Mouse (Mus musculus): ENCODE measurements at regions not wholly inside any gene's neighbourhood (a gene's known extent, or its start where the extent isn't known, plus 50 kb on each side); places are given as distances from the start of the nearest gene placed in this dataset.

DNA sequence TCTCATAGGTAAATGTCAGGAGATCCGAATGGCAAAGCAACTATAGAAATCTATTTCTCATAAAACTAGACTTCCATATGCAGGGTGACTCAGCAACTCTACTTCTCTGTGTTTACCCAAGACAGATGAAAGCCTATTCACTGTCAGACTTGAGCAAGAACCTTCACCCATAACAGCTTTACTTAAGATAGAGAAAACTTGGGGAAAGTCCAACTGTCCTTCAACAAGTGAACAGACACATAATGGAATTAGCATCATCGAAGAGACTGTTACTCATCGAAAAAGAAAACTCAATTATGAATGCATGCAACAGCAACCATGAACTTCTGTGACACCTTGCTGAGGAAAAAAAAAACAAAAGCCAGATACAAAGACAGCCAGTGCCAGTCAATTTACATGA, 271.0 kb upstream of the Cdh5 start:
- TF ChIP-seq CEBPB (IDR thresholded peaks at IDR 0.05; ENCODE audit: insufficient read depth, poor library complexity, severe bottlenecking) (0 out of 2 replicates have a peak, but pooled peaks have one; percentile 25), REST (IDR thresholded peaks at IDR 0.05; ENCODE audit: insufficient read depth, insufficient read length) (no peak)
- H3ac ChIP-seq (ENCODE audit: control insufficient read depth, insufficient read length) = no peak overlapping the region
- H3K36me3 ChIP-seq (ENCODE audit: control insufficient read depth, insufficient read depth) = no peaks in the 10 kb centered on the region
- H3K4me3 ChIP-seq = no peak overlapping the region
- H3K79me2 ChIP-seq (ENCODE audit: control insufficient read depth, insufficient read depth) = no peaks in the 10 kb centered on the region
- H3K4me2 ChIP-seq (ENCODE audit: low read depth) = no peak overlapping the region
- no peaks in the 10 kb centered on the region for H3K27me3 ChIP-seq (ENCODE audit: control insufficient read depth, insufficient read depth, insufficient read length)

DNA sequence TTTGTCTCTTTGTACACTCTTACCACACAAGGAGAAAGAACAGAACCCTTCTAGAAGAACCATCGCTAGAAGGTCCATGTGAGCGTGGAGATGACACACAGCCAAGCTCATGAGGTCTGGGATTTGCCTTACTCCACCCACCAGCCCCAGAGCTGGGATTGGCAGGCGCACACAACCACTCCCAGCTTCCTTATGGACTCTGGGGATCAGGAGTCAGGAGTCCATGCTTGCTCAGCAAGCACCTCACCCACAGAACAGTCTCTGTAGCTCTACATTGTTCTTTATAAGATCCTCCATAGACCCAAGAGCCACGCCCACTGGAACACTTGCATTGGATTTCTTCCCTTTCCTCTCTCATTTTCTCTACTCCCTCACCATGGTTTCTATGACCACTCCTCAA, 261.4 kb upstream of the Cdh5 start:
- no peak for TF ChIP-seq USF1 (IDR thresholded peaks at IDR 0.05; ENCODE audit: low read depth)
- no peak for TF ChIP-seq MYOG (IDR thresholded peaks at IDR 0.05; ENCODE audit: control insufficient read depth in 1 of 3, insufficient read depth in 1 of 3, insufficient read length in 2 of 3, low read depth in 2 of 3)
- Histone ChIP-seq H3K27me3 (ENCODE audit: control insufficient read depth, insufficient read depth, insufficient read length) (no peaks in the 10 kb centered on the region), H3ac (ENCODE audit: control insufficient read depth, insufficient read length) (no peak overlapping the region), H3K36me3 (ENCODE audit: control insufficient read depth, insufficient read depth) (no peaks in the 10 kb centered on the region), H3K4me3 (no peak overlapping the region), H3K4me2 (ENCODE audit: low read depth) (no peak overlapping the region), H3K79me2 (ENCODE audit: control insufficient read depth, insufficient read depth) (no peaks in the 10 kb centered on the region)

DNA sequence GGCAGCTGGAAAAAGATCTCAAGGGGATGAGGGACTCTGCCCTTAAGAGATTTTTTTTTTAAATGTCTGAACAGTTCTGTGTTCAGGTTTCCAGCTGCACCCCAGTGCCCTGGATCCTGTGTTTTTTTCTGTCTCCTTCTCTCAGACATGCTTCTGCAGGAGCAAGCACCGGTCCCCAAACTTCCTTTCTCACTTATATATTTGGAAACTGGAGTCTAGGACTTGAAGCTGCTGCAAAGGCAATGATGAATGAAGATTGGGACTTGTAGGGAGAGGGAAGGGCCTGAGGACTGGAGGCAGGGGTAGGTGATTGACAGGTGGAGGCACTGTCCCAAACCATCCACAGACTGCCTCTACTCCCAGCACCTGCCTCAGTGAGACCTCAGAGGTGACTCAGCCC, 255.5 kb upstream of the Cdh5 start:
- H3K79me2 ChIP-seq (ENCODE audit: control insufficient read depth, insufficient read depth) = no peaks in the 10 kb centered on the region
- no peaks in the 10 kb centered on the region for H3K27me3 ChIP-seq (ENCODE audit: control insufficient read depth, insufficient read depth, insufficient read length)

DNA sequence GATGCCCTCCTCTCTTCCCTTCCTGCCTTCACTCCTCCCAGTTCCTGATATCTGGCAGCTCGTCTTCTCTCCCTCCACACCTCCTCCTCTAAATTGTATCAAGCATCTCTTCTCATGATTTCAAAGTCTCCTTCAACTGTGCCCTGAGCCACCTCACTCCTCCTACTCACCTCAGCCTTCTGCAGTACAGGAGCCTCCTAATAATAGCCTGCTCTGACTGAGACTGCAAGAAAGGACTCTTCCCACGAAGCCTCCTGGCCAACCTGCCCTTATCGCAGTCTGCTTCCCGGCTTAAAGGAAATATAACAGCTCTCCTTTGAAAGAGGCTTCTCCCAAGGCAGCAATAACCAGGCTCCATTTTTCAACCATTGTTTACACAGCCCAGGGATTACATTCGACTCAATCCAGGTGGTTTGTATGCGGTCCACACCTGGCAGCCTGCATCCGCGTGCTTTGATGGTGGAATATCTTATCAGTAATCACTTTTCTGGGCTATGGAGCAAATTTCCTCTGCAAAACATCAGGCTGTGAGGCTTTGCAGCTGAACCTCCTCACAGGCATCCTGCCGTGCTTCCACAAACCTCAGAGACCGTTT, 254.9 kb upstream of the Cdh5 start:
- TF ChIP-seq SRF (IDR thresholded peaks at IDR 0.05; ENCODE audit: control insufficient read depth, insufficient read length, low read depth) = no peak
- no peak overlapping the region for H3K4me2 ChIP-seq (ENCODE audit: low read depth)
- H3K27me3 ChIP-seq (ENCODE audit: control insufficient read depth, insufficient read depth, insufficient read length) = no peaks in the 10 kb centered on the region
- H3ac ChIP-seq (ENCODE audit: control insufficient read depth, insufficient read length) = no peak overlapping the region
- no peak overlapping the region for H3K4me3 ChIP-seq
- no peaks in the 10 kb centered on the region for H3K79me2 ChIP-seq (ENCODE audit: control insufficient read depth, insufficient read depth)
- H3K36me3 ChIP-seq (ENCODE audit: control insufficient read depth, insufficient read depth) = no peaks in the 10 kb centered on the region

More for the DNA sequence above, 255.5 kb upstream of the Cdh5 start:
- no peak for TF ChIP-seq POLR2AphosphoS2 (IDR thresholded peaks at IDR 0.05; ENCODE audit: insufficient read length, low read depth)
- Histone ChIP-seq H3K4me3 (no peak overlapping the region), H3ac (ENCODE audit: control insufficient read depth, insufficient read length) (no peak overlapping the region), H3K4me2 (ENCODE audit: low read depth) (no peak overlapping the region), H3K36me3 (ENCODE audit: control insufficient read depth, insufficient read depth) (no peaks in the 10 kb centered on the region)

DNA sequence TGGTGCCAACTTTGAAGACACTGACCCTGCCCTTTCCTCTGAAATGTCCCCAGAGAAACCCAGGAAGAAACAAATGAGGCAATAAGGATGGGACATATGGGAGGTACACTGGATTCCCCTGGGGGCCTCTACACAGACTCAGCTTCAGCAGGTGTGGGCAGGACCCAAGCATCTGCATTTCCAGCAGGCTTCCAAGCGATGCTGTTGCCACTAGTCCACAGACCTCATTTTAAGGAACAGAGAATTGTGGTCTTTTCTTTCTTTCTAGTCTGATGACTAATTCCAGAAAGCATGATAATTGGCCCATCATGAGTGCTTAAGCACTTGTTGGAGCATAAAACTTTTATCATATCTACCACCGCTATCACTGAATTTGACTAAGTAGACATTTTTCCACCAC, 251.6 kb upstream of the Cdh5 start:
- no peaks in the 10 kb centered on the region for H3K79me2 ChIP-seq (ENCODE audit: control insufficient read depth, insufficient read depth)
- H3K27me3 ChIP-seq (ENCODE audit: control insufficient read depth, insufficient read depth, insufficient read length) = no peaks in the 10 kb centered on the region
- TF ChIP-seq POLR2A (IDR thresholded peaks at IDR 0.05; ENCODE audit: insufficient read length, low read depth) (no peak), TCF12 (IDR thresholded peaks at IDR 0.05; ENCODE audit: insufficient read depth, poor library complexity, severe bottlenecking) (no peak), E2F4 (IDR thresholded peaks at IDR 0.05; ENCODE audit: insufficient read depth) (no peak), MAX (IDR thresholded peaks at IDR 0.05; ENCODE audit: low read depth) (no peak), MYOD1 (IDR thresholded peaks at IDR 0.05; ENCODE audit: control insufficient read depth in 1 of 3, insufficient read length in 2 of 3, low read depth in 2 of 3) (no peak), USF1 (IDR thresholded peaks at IDR 0.05; ENCODE audit: low read depth) (no peak), SRF (IDR thresholded peaks at IDR 0.05; ENCODE audit: control insufficient read depth, insufficient read length, low read depth) (no peak), CEBPB (IDR thresholded peaks at IDR 0.05; ENCODE audit: insufficient read depth, poor library complexity, severe bottlenecking) (no peak), POLR2AphosphoS2 (IDR thresholded peaks at IDR 0.05; ENCODE audit: insufficient read length, low read depth) (no peak), TCF3 (IDR thresholded peaks at IDR 0.05; ENCODE audit: insufficient read length, low read depth) (no peak), REST (IDR thresholded peaks at IDR 0.05; ENCODE audit: insufficient read depth, insufficient read length) (no peak), MYOG (IDR thresholded peaks at IDR 0.05; ENCODE audit: control insufficient read depth in 1 of 3, insufficient read depth in 1 of 3, insufficient read length in 2 of 3, low read depth in 2 of 3) (no peak)
- no peak overlapping the region for H3K4me2 ChIP-seq (ENCODE audit: low read depth)
- H3K4me3 ChIP-seq = no peak overlapping the region
- H3K36me3 ChIP-seq (ENCODE audit: control insufficient read depth, insufficient read depth) = no peaks in the 10 kb centered on the region
- H3ac ChIP-seq (ENCODE audit: control insufficient read depth, insufficient read length) = no peak overlapping the region

DNA sequence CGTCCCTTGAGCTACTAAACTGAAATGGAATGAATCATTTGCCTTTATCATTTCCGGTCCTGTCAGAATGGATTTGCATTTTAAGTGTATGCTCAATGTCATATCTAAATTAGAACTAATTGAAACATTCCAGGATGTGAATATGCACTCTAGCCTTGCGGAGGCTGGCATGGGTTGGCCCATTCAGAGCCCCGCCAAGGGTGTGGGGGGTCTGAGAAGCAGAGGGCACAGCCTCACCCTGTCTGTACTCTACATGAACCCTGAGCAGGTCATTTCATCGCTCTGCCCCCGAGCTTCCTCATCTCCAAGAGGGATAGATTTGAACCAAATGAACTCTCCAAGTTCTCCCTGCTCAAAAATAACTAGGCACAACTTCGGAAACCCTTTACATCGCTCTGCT, 250.1 kb upstream of the Cdh5 start:
- H3K4me2 ChIP-seq (ENCODE audit: low read depth) = no peak overlapping the region
- TF ChIP-seq TCF3 (IDR thresholded peaks at IDR 0.05; ENCODE audit: insufficient read length, low read depth) (no peak), SRF (IDR thresholded peaks at IDR 0.05; ENCODE audit: control insufficient read depth, insufficient read length, low read depth) (no peak), POLR2A (IDR thresholded peaks at IDR 0.05; ENCODE audit: insufficient read length, low read depth) (no peak), MYOD1 (IDR thresholded peaks at IDR 0.05; ENCODE audit: control insufficient read depth in 1 of 3, insufficient read length in 2 of 3, low read depth in 2 of 3) (no peak), REST (IDR thresholded peaks at IDR 0.05; ENCODE audit: insufficient read depth, insufficient read length) (no peak), TCF12 (IDR thresholded peaks at IDR 0.05; ENCODE audit: insufficient read depth, poor library complexity, severe bottlenecking) (no peak), CEBPB (IDR thresholded peaks at IDR 0.05; ENCODE audit: insufficient read depth, poor library complexity, severe bottlenecking) (no peak)
- H3K36me3 ChIP-seq (ENCODE audit: control insufficient read depth, insufficient read depth) = no peaks in the 10 kb centered on the region
- no peaks in the 10 kb centered on the region for H3K27me3 ChIP-seq (ENCODE audit: control insufficient read depth, insufficient read depth, insufficient read length)
- no peak overlapping the region for H3K4me3 ChIP-seq
- no peaks in the 10 kb centered on the region for H3K79me2 ChIP-seq (ENCODE audit: control insufficient read depth, insufficient read depth)
- no peak overlapping the region for H3ac ChIP-seq (ENCODE audit: control insufficient read depth, insufficient read length)

All from myocyte (in vitro differentiated cells).